ENCODE assay signal across 16 mouse cellular contexts in the genomic region with DNA sequence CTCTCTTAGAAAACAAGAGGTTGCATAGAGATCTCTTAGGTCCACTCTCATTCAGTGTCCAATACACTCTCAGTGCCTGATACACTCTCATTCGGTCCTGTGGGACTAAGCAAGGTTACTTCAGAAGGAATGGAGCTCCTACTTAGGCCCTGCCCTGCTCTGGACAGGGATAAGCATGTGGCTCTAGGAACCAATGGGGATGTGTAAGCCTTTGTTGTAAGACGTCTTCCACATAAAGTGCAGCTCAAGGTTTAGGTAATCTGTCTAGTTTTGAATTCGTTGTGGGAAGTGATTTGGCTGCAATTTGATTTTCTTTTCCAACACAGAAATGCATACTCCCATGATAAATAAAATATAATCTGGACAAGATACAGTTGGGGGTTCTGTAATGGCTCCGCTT. TPM values are rescaled to one million over a fixed set of nuclear protein-coding genes. Genes with fewer than 3 reads are reported as not detected.
A peak's percentile ranks its signal among the peaks of the same experiment; 100 is the strongest.
DNase-seq lines count a peak whose midpoint lies in the region; ATAC-seq and TF ChIP-seq lines count a peak whose summit lies in the region.
"Had no signal": no experiment of that assay in that cellular context is flagged by ENCODE, and none has a peak within 500 bp of the region (broad histone marks: within the 10 kb centered on the region; RNA-seq: fewer than 3 reads in every experiment).

No protein-coding gene starts in this region.

- no peak for TF ChIP-seq CTCF in stomach, postnatal 0 days (IDR thresholded peaks at IDR 0.05; ENCODE audit: low read depth)

- no peaks in the 10 kb centered on the region for H3K9me3 ChIP-seq in heart, embryonic 13.5 days
- H3K9me3 ChIP-seq in lung, embryonic 15.5 days, result no peaks in the 10 kb centered on the region
- H3K9me3 ChIP-seq in embryonic facial prominence, embryonic 15.5 days (replicated peaks), result no peaks in the 10 kb centered on the region
- H3K9me3 ChIP-seq in stomach, postnatal 0 days (ENCODE audit: control insufficient read depth, low read length), result no peaks in the 10 kb centered on the region
- H3K9me3 ChIP-seq: G1E; midbrain, embryonic 10.5 days had no signal

- intact Hi-C loops in heart, postnatal 36 days (cut with DNase I), result loop anchor here (2.0 kb wide), 1 partner anchor 45 kb away; no protein-coding TSS in a partner anchor

- no peak overlapping the region for H3K4me3 ChIP-seq in heart, embryonic 13.5 days
- no peak overlapping the region for H3K4me3 ChIP-seq in lung, embryonic 15.5 days
- H3K4me3 ChIP-seq in embryonic facial prominence, embryonic 15.5 days (replicated peaks), result no peak overlapping the region
- no peak overlapping the region for H3K4me3 ChIP-seq in stomach, postnatal 0 days (ENCODE audit: low read depth, low read length)
- H3K4me3 ChIP-seq: midbrain, embryonic 10.5 days had no signal

- no peak for TF ChIP-seq EP300 in stomach, postnatal 0 days (optimal IDR thresholded peaks at IDR 0.05)

- H3K27ac ChIP-seq in heart, embryonic 13.5 days (replicated peaks), result peak overlapping the region; percentile 59
- 0 out of 2 replicates have a peak overlapping the region, but pooled peaks have one; percentile 1 for H3K27ac ChIP-seq in lung, embryonic 15.5 days
- peak overlapping the region; percentile 75 for H3K27ac ChIP-seq in embryonic facial prominence, embryonic 15.5 days (replicated peaks)
- H3K27ac ChIP-seq in stomach, postnatal 0 days (replicated peaks), result 0 out of 2 replicates have a peak overlapping the region, but pooled peaks have one; percentile 35
- H3K27ac ChIP-seq: hindbrain, embryonic 14.5 days; midbrain, embryonic 10.5 days had no signal

- H3K36me3 ChIP-seq in heart, embryonic 13.5 days, result no peaks in the 10 kb centered on the region
- H3K36me3 ChIP-seq in lung, embryonic 15.5 days, result no peaks in the 10 kb centered on the region
- no peaks in the 10 kb centered on the region for H3K36me3 ChIP-seq in embryonic facial prominence, embryonic 15.5 days
- H3K36me3 ChIP-seq in stomach, postnatal 0 days (ENCODE audit: control insufficient read depth, insufficient read depth, low read length), result no peaks in the 10 kb centered on the region
- H3K36me3 ChIP-seq: G1E; midbrain, embryonic 10.5 days had no signal

- H3K9ac ChIP-seq in heart, embryonic 13.5 days, result no peak overlapping the region
- no peak overlapping the region for H3K9ac ChIP-seq in lung, embryonic 15.5 days
- H3K9ac ChIP-seq in embryonic facial prominence, embryonic 15.5 days, result no peak overlapping the region
- no peak overlapping the region for H3K9ac ChIP-seq in stomach, postnatal 0 days (ENCODE audit: low read length)
- H3K9ac ChIP-seq: forebrain, postnatal 0 days; hindbrain, embryonic 14.5 days had no signal

- peaks cover 8% of the 10 kb centered on the region; the same call in 1 of the 2 replicates for H3K27me3 ChIP-seq in heart, embryonic 13.5 days (replicated peaks)
- H3K27me3 ChIP-seq in lung, embryonic 15.5 days, result peaks cover 6% of the 10 kb centered on the region; the same call in 1 of the 2 replicates
- peaks cover 18% of the 10 kb centered on the region; the same call in 1 of the 2 replicates for H3K27me3 ChIP-seq in embryonic facial prominence, embryonic 15.5 days
- no peaks in the 10 kb centered on the region for H3K27me3 ChIP-seq in stomach, postnatal 0 days (ENCODE audit: control insufficient read depth, insufficient read depth, low read length)

- peak overlapping the region; percentile 1; the same call in 1 of the 2 replicates for H3K4me2 ChIP-seq in heart, embryonic 13.5 days
- H3K4me2 ChIP-seq in lung, embryonic 15.5 days, result no peak overlapping the region
- H3K4me2 ChIP-seq in embryonic facial prominence, embryonic 15.5 days (replicated peaks), result no peak overlapping the region
- H3K4me2 ChIP-seq in stomach, postnatal 0 days (replicated peaks; ENCODE audit: low read depth), result no peak overlapping the region
- H3K4me2 ChIP-seq: hindbrain, embryonic 14.5 days had no signal

- H3K4me1 ChIP-seq in heart, embryonic 13.5 days, result peaks cover 17% of the 10 kb centered on the region
- 0 out of 2 replicates have a peak, but pooled peaks cover 5% of the 10 kb centered on the region for H3K4me1 ChIP-seq in lung, embryonic 15.5 days
- peaks cover 12% of the 10 kb centered on the region for H3K4me1 ChIP-seq in embryonic facial prominence, embryonic 15.5 days
- H3K4me1 ChIP-seq in stomach, postnatal 0 days (replicated peaks; ENCODE audit: control insufficient read depth, insufficient read depth), result no peaks in the 10 kb centered on the region
- H3K4me1 ChIP-seq: midbrain, embryonic 10.5 days had no signal

- WGBS in heart, embryonic 13.5 days, result 60% methylated on average over 4 of the region's 4 CpGs
- 69% methylated on average over 4 of the region's 4 CpGs for WGBS in lung, embryonic 15.5 days
- WGBS in embryonic facial prominence, embryonic 15.5 days, result 58% methylated on average over 4 of the region's 4 CpGs
- WGBS in stomach, postnatal 0 days, result 57% methylated on average over 4 of the region's 4 CpGs

- no peak for DNase-seq in heart, postnatal 36 days
- no peak for DNase-seq in lung, adult 18-20 months
- DNase-seq in stomach, postnatal 0 days (ENCODE audit: low spot score), result no peak
- DNase-seq in urinary bladder, postnatal 10 days (ENCODE audit: low spot score), result no peak
- DNase-seq: gastrocnemius, postnatal 14 days; kidney, adult 18-20 months; kidney, postnatal 14 days; lung, adult 2 months had no signal

- ATAC-seq in heart, embryonic 13.5 days (ENCODE audit: extremely low read depth, insufficient number of reproducible peaks, low FRiP score, low TSS enrichment), result no peak
- ATAC-seq in lung, embryonic 15.5 days (ENCODE audit: borderline replicate concordance, extremely low read depth, low FRiP score, low TSS enrichment), result no peak
- peak; percentile 68 for ATAC-seq in embryonic facial prominence, embryonic 15.5 days (ENCODE audit: insufficient number of reproducible peaks, low FRiP score, low TSS enrichment, low read depth)
- ATAC-seq in stomach, postnatal 0 days (ENCODE audit: low FRiP score, low TSS enrichment), result no peak

RNA-seq across cellular contexts. Expression of gene Lamc2, which starts 6.1 kb away (rescaled TPM):
- polyA plus RNA-seq in heart, embryonic 13.5 days (2015; fragmentation: Nextera tagmentation; extraction: Ambion mirVana), result 10.0 and 10.4 TPM in 2 replicates
- 1 to 10 TPM; 6.3 to 7.7 TPM for total RNA-seq in heart, postnatal 36 days (2021)
- polyA plus RNA-seq in lung, embryonic 15.5 days (2015; fragmentation: Nextera tagmentation; extraction: Ambion mirVana), result 58.5 and 64.8 TPM in 2 replicates
- polyA plus RNA-seq in embryonic facial prominence, embryonic 15.5 days (2015; fragmentation: Nextera tagmentation; extraction: Ambion mirVana), result 14.5 and 15.3 TPM in 2 replicates
- polyA plus RNA-seq in stomach, postnatal 0 days (2015; fragmentation: Nextera tagmentation; extraction: Ambion mirVana), result 17.6 and 18.2 TPM in 2 replicates
- total RNA-seq: neutrophil, adult 5-6 weeks had no signal
- polyA plus RNA-seq: G1E had no signal

Comparison
In these comparisons a context has a peak if more than half of its experiments do, and no peak if none do; other contexts are left out.
1. H3K27ac ChIP-seq: peak in every context shown above with its lines; median percentile 75 in embryonic facial prominence, embryonic 15.5 days; 59 in heart, embryonic 13.5 days; 35 in stomach, postnatal 0 days; 1 in lung, embryonic 15.5 days.